7 mouse cellular contexts compared by ENCODE assay signal in genomic region chr4:133729007-133729406, GRCm38 (mm10). TPM values are rescaled to one million over a fixed set of nuclear protein-coding genes. Genes with fewer than 3 reads are reported as not detected.
DNase-seq lines count a peak whose midpoint lies in the region; ATAC-seq and TF ChIP-seq lines count a peak whose summit lies in the region.

No protein-coding gene starts in this region.

- WGBS in heart, postnatal 0 days: 19% methylated on average over 6 of the region's 6 CpGs
- 62% methylated on average over 6 of the region's 6 CpGs for WGBS in liver, postnatal 0 days (ENCODE audit: insufficient replicate concordance)

- H3K4me3 ChIP-seq in heart, postnatal 0 days (ENCODE audit: low read depth, low read length): 0 out of 2 replicates have a peak overlapping the region, but pooled peaks have one; percentile 7
- H3K4me3 ChIP-seq in liver, postnatal 0 days (ENCODE audit: low read depth, low read length): no peak overlapping the region

- peak overlapping the region; percentile 80 for H3K27ac ChIP-seq in heart, postnatal 0 days (ENCODE audit: low read depth)
- peak overlapping the region; percentile 68; the same call in 1 of the 2 replicates for H3K27ac ChIP-seq in liver, postnatal 0 days (ENCODE audit: low read depth)

- intact Hi-C loops in gastrocnemius, postnatal 14 days (cut with DNase I; ENCODE audit: low total_unique reads): no loop called here

- TF ChIP-seq EP300 in heart, postnatal 0 days (IDR thresholded peaks at IDR 0.05; ENCODE audit: low read depth): no peak
- no peak for TF ChIP-seq EP300 in liver, postnatal 0 days (IDR thresholded peaks at IDR 0.05; ENCODE audit: low read depth)

- TF ChIP-seq CTCF in heart, postnatal 0 days (IDR thresholded peaks at IDR 0.05; ENCODE audit: low read depth): no peak
- TF ChIP-seq CTCF in liver, postnatal 0 days (IDR thresholded peaks at IDR 0.05; ENCODE audit: low read depth): no peak

- H3K4me2 ChIP-seq in heart, postnatal 0 days (ENCODE audit: low read depth, low read length): peak overlapping the region; percentile 45
- peak overlapping the region; percentile 39; the same call in 1 of the 2 replicates for H3K4me2 ChIP-seq in liver, postnatal 0 days (ENCODE audit: low read depth, low read length)

- DNase-seq in adipocyte (ENCODE audit: low spot score): peak; percentile 32
- peak; percentile 62 for DNase-seq in cerebellum, adult 9-11 months
- DNase-seq in heart, postnatal 0 days (ENCODE audit: low spot score): no peak
- DNase-seq in liver, postnatal 0 days: no peak
- no peak for DNase-seq in gastrocnemius, postnatal 14 days
- no peak for DNase-seq in retina, postnatal 1 day

- ATAC-seq in heart, postnatal 0 days (ENCODE audit: insufficient read depth, low read depth): no peak
- ATAC-seq in liver, postnatal 0 days: no peak
- no peak for ATAC-seq in megakaryocyte progenitor cell, adult 5-6 weeks (replicated peaks; ENCODE audit: poor library complexity)

- no peaks in the 10 kb centered on the region for H3K9me3 ChIP-seq in heart, postnatal 0 days (replicated peaks; ENCODE audit: control insufficient read depth, low read length)
- no peaks in the 10 kb centered on the region for H3K9me3 ChIP-seq in liver, postnatal 0 days (ENCODE audit: low read length)

- no peak overlapping the region for H3K9ac ChIP-seq in heart, postnatal 0 days (replicated peaks; ENCODE audit: low read depth, low read length)
- H3K9ac ChIP-seq in liver, postnatal 0 days (replicated peaks): no peak overlapping the region

- H3K36me3 ChIP-seq in heart, postnatal 0 days (replicated peaks; ENCODE audit: control insufficient read depth, insufficient read depth, low read length): no peaks in the 10 kb centered on the region
- peaks cover 24% of the 10 kb centered on the region for H3K36me3 ChIP-seq in liver, postnatal 0 days (replicated peaks; ENCODE audit: insufficient read depth, low read length)

- H3K27me3 ChIP-seq in heart, postnatal 0 days (ENCODE audit: control insufficient read depth, insufficient read depth, low read length): no peaks in the 10 kb centered on the region
- H3K27me3 ChIP-seq in liver, postnatal 0 days (ENCODE audit: insufficient read depth, low read length): no peaks in the 10 kb centered on the region

- H3K4me1 ChIP-seq in heart, postnatal 0 days (ENCODE audit: control insufficient read depth, insufficient read depth): peaks cover 68% of the 10 kb centered on the region
- H3K4me1 ChIP-seq in liver, postnatal 0 days (ENCODE audit: insufficient read depth): peaks cover 30% of the 10 kb centered on the region

RNA-seq across cellular contexts. Expression of gene Arid1a, which starts 27.6 kb away (rescaled TPM):
- total RNA-seq in heart, postnatal 0 days (2014; rRNA removed; ENCODE audit: low replicate concordance): 27.9 and 33.3 TPM in 2 replicates
- polyA plus RNA-seq in heart, postnatal 0 days (2015; fragmentation: Nextera tagmentation; extraction: Ambion mirVana): 9.7 and 10.1 TPM in 2 replicates
- polyA plus RNA-seq in liver, postnatal 0 days (2015; fragmentation: Nextera tagmentation; extraction: Ambion mirVana): 6.1 and 6.2 TPM in 2 replicates
- total RNA-seq in gastrocnemius, postnatal 14 days (2021): 10 to 100 TPM; 22.3 to 27.3 TPM
- total RNA-seq in megakaryocyte progenitor cell, adult 5-6 weeks (2015): 106 and 108 TPM in 2 replicates
- 27.0 and 30.0 TPM in 2 replicates for total RNA-seq in megakaryocyte progenitor cell, adult 5-6 weeks (2017)

RNA-seq across cellular contexts. Expression of gene Pigv, which starts 56.6 kb away (rescaled TPM):
- total RNA-seq in heart, postnatal 0 days (2014; rRNA removed; ENCODE audit: low replicate concordance): 8.7 and 13.7 TPM in 2 replicates
- polyA plus RNA-seq in heart, postnatal 0 days (2015; fragmentation: Nextera tagmentation; extraction: Ambion mirVana): 12.9 and 13.5 TPM in 2 replicates
- 5.2 and 5.9 TPM in 2 replicates for polyA plus RNA-seq in liver, postnatal 0 days (2015; fragmentation: Nextera tagmentation; extraction: Ambion mirVana)
- total RNA-seq in gastrocnemius, postnatal 14 days (2021): 1 to 10 TPM; 9.4 to 9.9 TPM
- total RNA-seq in megakaryocyte progenitor cell, adult 5-6 weeks (2015): 5.1 and 8.5 TPM in 2 replicates
- total RNA-seq in megakaryocyte progenitor cell, adult 5-6 weeks (2017): 5.0 and 5.2 TPM in 2 replicates

Comparison
In these comparisons a context has a peak if more than half of its experiments do, and no peak if none do; other contexts are left out.
1. DNase-seq: peak in adipocyte (single experiment) and cerebellum, adult 9-11 months (single experiment); none in heart, postnatal 0 days (single experiment), liver, postnatal 0 days (single experiment), gastrocnemius, postnatal 14 days (single experiment) and retina, postnatal 1 day (single experiment).